Mouse (Mus musculus): ENCODE results near the gene Trim31. TPM values are rescaled to one million over a fixed set of nuclear protein-coding genes. Genes with fewer than 3 reads are reported as not detected.

Trim31 gene
- polyA plus RNA-seq, 1 experiment from 2014 or later: not detected

- Histone ChIP-seq H3K27ac (replicated peaks) (no peak overlapping the region), H3K9ac (no peak overlapping the region), H3K4me1 (replicated peaks) (no peaks in the 10 kb centered on the region), H3K27me3 (no peaks in the 10 kb centered on the region), H3K9me3 (no peaks in the 10 kb centered on the region), H3K4me2 (no peak overlapping the region), H3K4me3 (no peak overlapping the region), H3K36me3 (no peaks in the 10 kb centered on the region)
- WGBS: 42% methylated on average over 1 of the region's 1 CpGs
- ATAC-seq (ENCODE audit: low read depth): no peak
Measured at GRCm38 (mm10) chr17:36900691-36901090, 2.8 kb downstream of the Trim31 start.

- Histone ChIP-seq H3K4me3 (no peak overlapping the region), H3K9ac (no peak overlapping the region), H3K9me3 (no peaks in the 10 kb centered on the region), H3K4me2 (no peak overlapping the region), H3K4me1 (replicated peaks) (no peaks in the 10 kb centered on the region), H3K36me3 (no peaks in the 10 kb centered on the region), H3K27me3 (no peaks in the 10 kb centered on the region), H3K27ac (replicated peaks) (no peak overlapping the region)
- ATAC-seq (ENCODE audit: low read depth): no peak
- 80% methylated on average over 3 of the region's 3 CpGs for WGBS
Measured at GRCm38 (mm10) chr17:36903651-36904050, 5.7 kb downstream of the Trim31 start.

GRCm38 (mm10) chr17:36908235-36908634 lies 10.3 kb downstream of the Trim31 start:
- Histone ChIP-seq H3K4me1 (replicated peaks) (no peaks in the 10 kb centered on the region), H3K27me3 (no peaks in the 10 kb centered on the region), H3K9me3 (no peaks in the 10 kb centered on the region), H3K4me3 (no peak overlapping the region), H3K36me3 (no peaks in the 10 kb centered on the region), H3K9ac (no peak overlapping the region), H3K4me2 (no peak overlapping the region), H3K27ac (replicated peaks) (no peak overlapping the region)
- ATAC-seq (ENCODE audit: low read depth): no peak
- WGBS: 58% methylated on average over 1 of the region's 1 CpGs

GRCm38 (mm10) chr17:36909802-36910201 lies 11.9 kb downstream of the Trim31 start:
- Histone ChIP-seq H3K36me3 (no peaks in the 10 kb centered on the region), H3K9me3 (no peaks in the 10 kb centered on the region), H3K27me3 (no peaks in the 10 kb centered on the region), H3K9ac (no peak overlapping the region), H3K4me3 (no peak overlapping the region), H3K27ac (replicated peaks) (no peak overlapping the region), H3K4me2 (no peak overlapping the region), H3K4me1 (replicated peaks) (no peaks in the 10 kb centered on the region)
- 66% methylated on average over 4 of the region's 4 CpGs for WGBS
- no peak for ATAC-seq (ENCODE audit: low read depth)

- WGBS: 79% methylated on average over 2 of the region's 2 CpGs
- H3K9ac ChIP-seq: no peak overlapping the region
Measured at GRCm38 (mm10) chr17:36912031-36912430, 14.1 kb downstream of the Trim31 start.

GRCm38 (mm10) chr17:36914108-36914507 lies 16.2 kb downstream of the Trim31 start:
- no peak overlapping the region for H3K9ac ChIP-seq
- H3K9me3 ChIP-seq: no peaks in the 10 kb centered on the region
- no peak overlapping the region for H3K27ac ChIP-seq (replicated peaks)
- H3K4me2 ChIP-seq: no peak overlapping the region
- no peaks in the 10 kb centered on the region for H3K4me1 ChIP-seq (replicated peaks)
- no peak overlapping the region for H3K4me3 ChIP-seq
- ATAC-seq (ENCODE audit: low read depth): 0 out of 2 replicates have a peak, but pooled peaks have one; percentile 47
- H3K36me3 ChIP-seq: no peaks in the 10 kb centered on the region
- no peaks in the 10 kb centered on the region for H3K27me3 ChIP-seq
- 10% methylated on average over 2 of the region's 2 CpGs for WGBS

More at GRCm38 (mm10) chr17:36912031-36912430, 14.1 kb downstream of the Trim31 start:
- Histone ChIP-seq H3K4me1 (replicated peaks) (no peaks in the 10 kb centered on the region), H3K27me3 (no peaks in the 10 kb centered on the region), H3K27ac (replicated peaks) (no peak overlapping the region), H3K4me2 (no peak overlapping the region), H3K36me3 (no peaks in the 10 kb centered on the region), H3K4me3 (no peak overlapping the region), H3K9me3 (no peaks in the 10 kb centered on the region)
- no peak for ATAC-seq (ENCODE audit: low read depth)

GRCm38 (mm10) chr17:36915076-36915475 lies 17.2 kb downstream of the Trim31 start:
- Histone ChIP-seq H3K9me3 (no peaks in the 10 kb centered on the region), H3K4me3 (no peak overlapping the region), H3K27me3 (no peaks in the 10 kb centered on the region), H3K36me3 (no peaks in the 10 kb centered on the region), H3K9ac (no peak overlapping the region), H3K27ac (replicated peaks) (no peak overlapping the region), H3K4me2 (no peak overlapping the region), H3K4me1 (replicated peaks) (no peaks in the 10 kb centered on the region)
- 15% methylated on average over 9 of the region's 9 CpGs for WGBS
- ATAC-seq (ENCODE audit: low read depth): no peak

- Histone ChIP-seq H3K36me3 (no peaks in the 10 kb centered on the region), H3K27ac (replicated peaks) (no peak overlapping the region), H3K27me3 (no peaks in the 10 kb centered on the region), H3K9me3 (no peaks in the 10 kb centered on the region), H3K4me2 (no peak overlapping the region), H3K4me3 (no peak overlapping the region), H3K9ac (no peak overlapping the region), H3K4me1 (replicated peaks) (no peaks in the 10 kb centered on the region)
- 58% methylated on average over 15 of the region's 15 CpGs for WGBS
- ATAC-seq (ENCODE audit: low read depth): no peak
Measured at GRCm38 (mm10) chr17:36920239-36920638, 22.3 kb downstream of the Trim31 start.

GRCm38 (mm10) chr17:36922715-36923114 lies 24.8 kb downstream of the Trim31 start:
- H3K9me3 ChIP-seq: no peaks in the 10 kb centered on the region
- H3K9ac ChIP-seq: no peak overlapping the region
- WGBS: 89% methylated on average over 4 of the region's 4 CpGs
- no peak overlapping the region for H3K4me3 ChIP-seq
- H3K27ac ChIP-seq (replicated peaks): no peak overlapping the region
- H3K27me3 ChIP-seq: no peaks in the 10 kb centered on the region
- H3K4me2 ChIP-seq: no peak overlapping the region
- H3K4me1 ChIP-seq (replicated peaks): no peaks in the 10 kb centered on the region
- H3K36me3 ChIP-seq: no peaks in the 10 kb centered on the region
- no peak for ATAC-seq (ENCODE audit: low read depth)

GRCm38 (mm10) chr17:36923491-36923890 lies 25.6 kb downstream of the Trim31 start:
- Histone ChIP-seq H3K4me2 (no peak overlapping the region), H3K9me3 (no peaks in the 10 kb centered on the region), H3K27me3 (no peaks in the 10 kb centered on the region), H3K9ac (no peak overlapping the region), H3K27ac (replicated peaks) (no peak overlapping the region), H3K36me3 (no peaks in the 10 kb centered on the region), H3K4me1 (replicated peaks) (no peaks in the 10 kb centered on the region), H3K4me3 (no peak overlapping the region)
- WGBS: 66% methylated on average over 4 of the region's 4 CpGs
- no peak for ATAC-seq (ENCODE audit: low read depth)

- Histone ChIP-seq H3K36me3 (no peaks in the 10 kb centered on the region), H3K9me3 (no peaks in the 10 kb centered on the region), H3K27ac (replicated peaks) (no peak overlapping the region), H3K4me2 (no peak overlapping the region), H3K4me3 (no peak overlapping the region), H3K4me1 (replicated peaks) (no peaks in the 10 kb centered on the region), H3K27me3 (no peaks in the 10 kb centered on the region), H3K9ac (no peak overlapping the region)
- 68% methylated on average over 10 of the region's 10 CpGs for WGBS
- no peak for ATAC-seq (ENCODE audit: low read depth)
Measured at GRCm38 (mm10) chr17:36927496-36928120, 29.7 kb downstream of the Trim31 start.

GRCm38 (mm10) chr17:36929236-36929932 lies 31.5 kb downstream of the Trim31 start:
- H3K27ac ChIP-seq (replicated peaks): no peak overlapping the region
- no peak overlapping the region for H3K4me2 ChIP-seq
- no peaks in the 10 kb centered on the region for H3K27me3 ChIP-seq
- no peaks in the 10 kb centered on the region for H3K36me3 ChIP-seq
- no peak overlapping the region for H3K4me3 ChIP-seq
- 83% methylated on average over 12 of the region's 12 CpGs for WGBS
- no peak overlapping the region for H3K9ac ChIP-seq
- H3K9me3 ChIP-seq: no peaks in the 10 kb centered on the region
- no peaks in the 10 kb centered on the region for H3K4me1 ChIP-seq (replicated peaks)
- no peak for ATAC-seq (ENCODE audit: low read depth)

GRCm38 (mm10) chr17:36930233-36930632 lies 32.3 kb downstream of the Trim31 start:
- H3K27me3 ChIP-seq: no peaks in the 10 kb centered on the region
- H3K4me2 ChIP-seq: no peak overlapping the region
- ATAC-seq (ENCODE audit: low read depth): no peak
- no peaks in the 10 kb centered on the region for H3K36me3 ChIP-seq
- no peak overlapping the region for H3K27ac ChIP-seq (replicated peaks)
- no peaks in the 10 kb centered on the region for H3K4me1 ChIP-seq (replicated peaks)
- H3K4me3 ChIP-seq: no peak overlapping the region
- no peaks in the 10 kb centered on the region for H3K9me3 ChIP-seq
- WGBS: 60% methylated on average over 6 of the region's 6 CpGs
- H3K9ac ChIP-seq: no peak overlapping the region

Measured in neural tube, embryonic 13.5 days (tissue).